Mouse (Mus musculus) myocyte (in vitro differentiated cells): ENCODE measurements around the gene Dnaja1.

Experiments used
- E2F4 ChIP-seq: IDR thresholded peaks from one replicate; pipeline ENCODE4 v1.6.1; 2011; ENCODE audit warnings: mild to moderate bottlenecking, control low read depth, moderate library complexity; ENCODE audit not compliant: insufficient read depth
- MYOG ChIP-seq, 3 experiments: IDR thresholded peaks; one replicate each; pipeline ENCODE4 v1.6.1; 2011; ENCODE audit warnings: control low read depth in 2 of 3, low read depth in 2 of 3, mild to moderate bottlenecking in 2 of 3; ENCODE audit not compliant: insufficient read length in 2 of 3, control insufficient read depth in 1 of 3, insufficient read depth in 1 of 3
- POLR2A ChIP-seq: IDR thresholded peaks from one replicate; pipeline ENCODE4 v1.6.1; 2011; ENCODE audit warnings: low read depth, mild to moderate bottlenecking, control low read depth, moderate library complexity; ENCODE audit not compliant: insufficient read length
- POLR2AphosphoS2 ChIP-seq: IDR thresholded peaks from one replicate; pipeline ENCODE4 v1.6.1; 2011; ENCODE audit warnings: low read depth, control low read depth; ENCODE audit not compliant: insufficient read length
- TCF12 ChIP-seq: IDR thresholded peaks from one replicate; pipeline ENCODE4 v1.6.1; 2011; ENCODE audit warnings: mild to moderate bottlenecking, control low read depth; ENCODE audit not compliant: poor library complexity, insufficient read depth, severe bottlenecking
- USF1 ChIP-seq: IDR thresholded peaks from one replicate; pipeline ENCODE4 v1.6.1; 2011; ENCODE audit warnings: low read depth, mild to moderate bottlenecking, control low read depth, moderate library complexity

- no peak for TF ChIP-seq POLR2A
- TF ChIP-seq MYOG (IDR thresholded peaks at IDR 0.05; ENCODE audit: control insufficient read depth in 1 of 3, insufficient read depth in 1 of 3, insufficient read length in 2 of 3, low read depth in 2 of 3) = no peak
- TF ChIP-seq USF1 = no peak
- no peak for TF ChIP-seq POLR2AphosphoS2
- TF ChIP-seq E2F4 = no peak
- TF ChIP-seq TCF12 = no peak
These were observed 20.2 kb upstream of the Dnaja1 start for GRCm38 (mm10) chr4:40701796-40702195.
